Mouse (Mus musculus) ES-Bruce4 (cell line): ENCODE results near the gene Knl1.

ENCODE experiments used
- CTCF ChIP-seq: IDR thresholded peaks from one replicate; pipeline ENCODE4 v1.8.1; 2011; ENCODE audit warnings: low read depth, low read length
- POLR2A ChIP-seq: IDR thresholded peaks from one replicate; pipeline ENCODE4 v1.8.1; 2011; ENCODE audit warnings: low read length; ENCODE audit not compliant: insufficient read depth

DNA sequence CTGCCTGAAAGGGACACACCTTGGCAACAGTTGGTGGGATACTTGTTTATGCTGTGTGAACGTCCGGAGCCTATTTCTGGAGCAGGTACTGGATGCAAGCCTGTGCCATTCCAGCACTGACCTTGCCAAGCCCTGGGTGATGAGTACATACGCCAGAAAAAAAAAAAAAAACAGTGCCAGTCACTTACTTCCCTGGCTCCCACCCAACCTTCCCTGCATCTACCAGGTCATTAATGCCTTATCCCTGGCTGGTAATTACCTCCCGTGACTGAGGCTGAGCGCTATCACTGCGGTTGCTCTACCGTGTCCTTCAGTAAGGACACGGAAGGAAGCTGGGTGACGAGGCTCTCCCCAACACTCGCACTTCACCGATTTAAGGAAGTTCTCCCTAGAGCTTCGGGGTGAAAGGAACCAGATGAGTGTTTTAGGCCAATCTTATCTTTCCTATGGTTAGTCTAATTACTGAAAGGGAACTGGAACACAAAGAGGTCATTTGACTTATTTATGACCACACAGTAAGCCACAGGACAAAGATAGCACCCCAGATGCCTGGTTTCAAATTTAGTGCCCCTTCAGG is 31.2 kb upstream of the Knl1 start:
- TF ChIP-seq POLR2A = no peak
- TF ChIP-seq CTCF = no peak
